Mouse (Mus musculus): ENCODE data around the gene Robo2. TPM values are rescaled to one million over a fixed set of nuclear protein-coding genes. Genes with fewer than 3 reads are reported as not detected.

The Robo2 gene
- total and polyA plus RNA-seq, 3 experiments: not detected

DNA sequence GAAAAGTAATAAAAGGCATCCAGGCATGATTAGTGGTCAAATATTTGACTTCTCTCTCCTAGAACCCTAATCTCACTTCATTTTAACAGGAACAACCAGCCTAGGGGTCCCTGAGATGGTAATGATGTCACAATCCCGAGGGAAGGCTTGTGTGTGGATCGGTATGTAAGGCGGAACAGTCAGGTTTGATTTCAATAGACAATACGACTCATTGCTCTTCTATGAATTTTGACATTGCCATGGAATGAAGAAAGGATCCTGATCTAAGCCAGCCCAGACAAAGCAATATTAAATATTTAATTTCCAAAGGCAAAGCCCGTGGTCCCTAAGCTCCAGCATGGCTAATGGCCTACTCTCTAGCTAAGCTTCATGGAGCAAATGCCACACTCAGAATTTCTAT is 167.2 kb downstream of the Robo2 start:
- Histone ChIP-seq H3K9ac (ENCODE audit: control insufficient read depth, low read depth, low read length, poor library complexity, severe bottlenecking) (no peak overlapping the region), H3K27ac (ENCODE audit: control insufficient read depth, low read depth, low read length) (no peak overlapping the region), H3K79me2 (ENCODE audit: control insufficient read depth, insufficient read depth, low read length, poor library complexity) (no peaks in the 10 kb centered on the region), H3K4me1 (ENCODE audit: control insufficient read depth in 1 of 2, insufficient read depth in 2 of 2, low read length in 2 of 2) (no peaks in the 10 kb centered on the region), H3K27me3 (ENCODE audit: control insufficient read depth in 1 of 2, insufficient read depth in 2 of 2, low read length in 2 of 2) (no peaks in the 10 kb centered on the region; a peak in 1 of 4 replicates), H3K4me3 (ENCODE audit: control insufficient read depth in 1 of 2, insufficient read depth in 1 of 2, low read depth in 2 of 2, low read length in 2 of 2) (no peak overlapping the region), H3K9me3 (replicated peaks; ENCODE audit: insufficient read depth, low read length) (no peaks in the 10 kb centered on the region), H3K36me3 (ENCODE audit: control insufficient read depth in 1 of 2, insufficient read depth in 2 of 2, low read length in 2 of 2) (no peaks in the 10 kb centered on the region)
- DNase-seq (ENCODE audit: low read depth, low spot score): no peak
- TF ChIP-seq TBP (IDR thresholded peaks at IDR 0.05; ENCODE audit: low read depth, low read length) (no peak), POLR2AphosphoS5 (IDR thresholded peaks at IDR 0.05; ENCODE audit: borderline replicate concordance, low read depth, low read length) (no peak), UBTF (IDR thresholded peaks at IDR 0.05; ENCODE audit: borderline replicate concordance, insufficient read depth, low read depth, low read length) (no peak), MXI1 (IDR thresholded peaks at IDR 0.05; ENCODE audit: low read depth, low read length) (no peak)

DNA sequence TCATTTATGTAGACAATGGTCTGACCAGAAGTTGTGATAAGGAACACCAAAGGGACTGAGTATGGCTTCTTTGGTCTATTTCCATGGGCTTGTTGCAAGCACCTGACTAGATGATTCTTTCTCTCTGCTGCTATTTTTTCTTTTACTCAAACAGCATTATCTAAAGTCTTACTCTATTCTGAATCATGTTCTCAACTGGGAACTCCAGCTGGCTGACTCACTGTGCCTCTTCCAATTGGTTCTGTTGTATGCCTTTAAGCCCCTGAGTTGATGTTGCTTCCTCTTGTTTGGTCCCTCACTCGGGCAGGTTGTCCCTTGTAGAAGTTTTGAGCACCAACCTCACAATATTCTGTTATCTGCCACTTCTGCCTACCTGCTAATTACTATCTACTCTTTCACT is 170.1 kb downstream of the Robo2 start:
- H3K4me1 ChIP-seq (ENCODE audit: control insufficient read depth in 1 of 2, insufficient read depth in 2 of 2, low read length in 2 of 2): no peaks in the 10 kb centered on the region
- H3K79me2 ChIP-seq (ENCODE audit: control insufficient read depth, insufficient read depth, low read length, poor library complexity): no peaks in the 10 kb centered on the region
- no peak for DNase-seq (ENCODE audit: low read depth, low spot score)
- H3K27ac ChIP-seq (ENCODE audit: control insufficient read depth, low read depth, low read length): no peak overlapping the region
- no peaks in the 10 kb centered on the region for H3K27me3 ChIP-seq (ENCODE audit: control insufficient read depth in 1 of 2, insufficient read depth in 2 of 2, low read length in 2 of 2)
- H3K9me3 ChIP-seq (replicated peaks; ENCODE audit: insufficient read depth, low read length): no peaks in the 10 kb centered on the region
- H3K4me3 ChIP-seq (ENCODE audit: control insufficient read depth in 1 of 2, insufficient read depth in 1 of 2, low read depth in 2 of 2, low read length in 2 of 2): no peak overlapping the region
- H3K36me3 ChIP-seq (ENCODE audit: control insufficient read depth in 1 of 2, insufficient read depth in 2 of 2, low read length in 2 of 2): no peaks in the 10 kb centered on the region
- TF ChIP-seq JUND (IDR thresholded peaks at IDR 0.05; ENCODE audit: low read depth, low read length) (no peak), CTCF (IDR thresholded peaks at IDR 0.05 in 2 of 3, conservative IDR thresholded peaks at IDR 0.05 in 1 of 3; ENCODE audit: control insufficient read depth in 1 of 3, insufficient read depth in 1 of 3, low read depth in 2 of 3, low read length in 3 of 3, poor library complexity in 1 of 3, severe bottlenecking in 1 of 3) (no peak), MAZ (IDR thresholded peaks at IDR 0.05; ENCODE audit: low read depth, low read length) (no peak), USF2 (IDR thresholded peaks at IDR 0.05; ENCODE audit: borderline replicate concordance in 1 of 2, insufficient read depth in 1 of 2, low read depth in 1 of 2, low read length in 2 of 2) (no peak), MYC (IDR thresholded peaks at IDR 0.05; ENCODE audit: low read depth, low read length) (no peak), ZMIZ1 (IDR thresholded peaks at IDR 0.05; ENCODE audit: low read depth, low read length) (no peak)
- H3K9ac ChIP-seq (ENCODE audit: control insufficient read depth, low read depth, low read length, poor library complexity, severe bottlenecking): no peak overlapping the region

GRCm38 (mm10) chr16:74237411-74237930 is 174.2 kb downstream of the Robo2 start:
- H3K4me1 ChIP-seq (ENCODE audit: control insufficient read depth in 1 of 2, insufficient read depth in 2 of 2, low read length in 2 of 2): no peaks in the 10 kb centered on the region
- H3K27me3 ChIP-seq (ENCODE audit: control insufficient read depth in 1 of 2, insufficient read depth in 2 of 2, low read length in 2 of 2): no peaks in the 10 kb centered on the region
- no peak overlapping the region for H3K9ac ChIP-seq (ENCODE audit: control insufficient read depth, low read depth, low read length, poor library complexity, severe bottlenecking)
- no peak for TF ChIP-seq ZNF384 (IDR thresholded peaks at IDR 0.05; ENCODE audit: low read depth, low read length)
- no peak for TF ChIP-seq TAL1 (IDR thresholded peaks at IDR 0.05; ENCODE audit: low read length)
- TF ChIP-seq MXI1 (IDR thresholded peaks at IDR 0.05; ENCODE audit: low read depth, low read length): no peak
- TF ChIP-seq RCOR1 (IDR thresholded peaks at IDR 0.05; ENCODE audit: low read depth, low read length): no peak
- TF ChIP-seq JUND (IDR thresholded peaks at IDR 0.05; ENCODE audit: low read depth, low read length): no peak
- TF ChIP-seq MYC (IDR thresholded peaks at IDR 0.05; ENCODE audit: low read depth, low read length): no peak
- no peak for TF ChIP-seq USF2 (IDR thresholded peaks at IDR 0.05; ENCODE audit: borderline replicate concordance in 1 of 2, insufficient read depth in 1 of 2, low read depth in 1 of 2, low read length in 2 of 2)
- no peak for TF ChIP-seq UBTF (IDR thresholded peaks at IDR 0.05; ENCODE audit: borderline replicate concordance, insufficient read depth, low read depth, low read length)
- no peak for TF ChIP-seq NELFE (IDR thresholded peaks at IDR 0.05; ENCODE audit: low read depth, low read length)
- no peak for TF ChIP-seq TCF12 (IDR thresholded peaks at IDR 0.05; ENCODE audit: low read depth, low read length)
- TF ChIP-seq SIN3A (IDR thresholded peaks at IDR 0.05; ENCODE audit: low read length): no peak
- TF ChIP-seq ETS1 (IDR thresholded peaks at IDR 0.05; ENCODE audit: low read depth, low read length): no peak
- no peak for TF ChIP-seq GABPA (IDR thresholded peaks at IDR 0.05; ENCODE audit: low read depth, low read length)
- no peak for TF ChIP-seq POLR2A (IDR thresholded peaks at IDR 0.05; ENCODE audit: control insufficient read depth in 1 of 2, insufficient read depth in 1 of 2, low read depth in 1 of 2, low read length in 2 of 2, poor library complexity in 1 of 2)
- TF ChIP-seq ZC3H11A (IDR thresholded peaks at IDR 0.05; ENCODE audit: low read depth, low read length): no peak
- no peak for TF ChIP-seq USF1 (IDR thresholded peaks at IDR 0.05; ENCODE audit: low read depth, low read length)
- TF ChIP-seq CTCF (IDR thresholded peaks at IDR 0.05 in 2 of 3, conservative IDR thresholded peaks at IDR 0.05 in 1 of 3; ENCODE audit: control insufficient read depth in 1 of 3, insufficient read depth in 1 of 3, low read depth in 2 of 3, low read length in 3 of 3, poor library complexity in 1 of 3, severe bottlenecking in 1 of 3): no peak
- TF ChIP-seq RAD21 (IDR thresholded peaks at IDR 0.05; ENCODE audit: low read depth, low read length): no peak
- TF ChIP-seq EP300 (IDR thresholded peaks at IDR 0.05; ENCODE audit: low read depth in 1 of 2, low read length in 2 of 2): no peak
- no peaks in the 10 kb centered on the region for H3K79me2 ChIP-seq (ENCODE audit: control insufficient read depth, insufficient read depth, low read length, poor library complexity)
- H3K27ac ChIP-seq (ENCODE audit: control insufficient read depth, low read depth, low read length): no peak overlapping the region
- no peak for DNase-seq (ENCODE audit: low read depth, low spot score)
- H3K9me3 ChIP-seq (replicated peaks; ENCODE audit: insufficient read depth, low read length): no peaks in the 10 kb centered on the region
- no peaks in the 10 kb centered on the region for H3K36me3 ChIP-seq (ENCODE audit: control insufficient read depth in 1 of 2, insufficient read depth in 2 of 2, low read length in 2 of 2)
- no peak overlapping the region for H3K4me3 ChIP-seq (ENCODE audit: control insufficient read depth in 1 of 2, insufficient read depth in 1 of 2, low read depth in 2 of 2, low read length in 2 of 2)

Data from MEL (cell line).